Mouse (Mus musculus) hindbrain, embryonic 11.5 days (tissue): ENCODE results near the gene Exoc3l4. TPM values are rescaled to one million over a fixed set of nuclear protein-coding genes. Genes with fewer than 3 reads are reported as not detected.

Experiments used
- ATAC-seq: fragments of 200-750 bp; cut with Nextera tagmentation; 2 replicates; pipeline ENCODE4 v1.8.0; 2017; ENCODE audit warnings: mild to moderate bottlenecking, moderate TSS enrichment, moderate library complexity; ENCODE audit not compliant: low FRiP score
- DNase-seq: peaks from one replicate; pipeline ENCODE4 v3.0.0-alpha.2; 2015; ENCODE audit warnings: low spot score
- H3K27ac ChIP-seq: fragments of 300-500 bp; sonication (generic); 2 replicates; pipeline ENCODE4 v1.5.1; 2014; ENCODE audit warnings: mild to moderate bottlenecking, low read depth, low read length
- H3K27me3 ChIP-seq: fragments of 300-500 bp; sonication (generic); 2 replicates; pipeline ENCODE4 v1.6.1; 2014; ENCODE audit warnings: mild to moderate bottlenecking, low read length, moderate library complexity, mixed read lengths; ENCODE audit not compliant: control insufficient read depth, insufficient read depth
- H3K36me3 ChIP-seq: fragments of 300-500 bp; sonication (generic); 2 replicates; pipeline ENCODE4 v1.6.1; 2014; ENCODE audit warnings: mild to moderate bottlenecking, low read length, moderate library complexity, mixed read lengths; ENCODE audit not compliant: control insufficient read depth, insufficient read depth
- H3K4me1 ChIP-seq: fragments of 300-500 bp; sonication (generic); replicated peaks from 2 replicates; pipeline ENCODE4 v1.6.1; 2014; ENCODE audit warnings: low read length, mixed read lengths; ENCODE audit not compliant: control insufficient read depth, insufficient read depth
- H3K4me2 ChIP-seq: fragments of 300-500 bp; sonication (generic); replicated peaks from 2 replicates; pipeline ENCODE4 v1.6.1; 2014; ENCODE audit warnings: mild to moderate bottlenecking, low read depth, low read length
- H3K4me3 ChIP-seq: fragments of 300-500 bp; sonication (generic); 2 replicates; pipeline ENCODE4 v1.5.1; 2014; ENCODE audit warnings: low read depth, low read length
- H3K9ac ChIP-seq: fragments of 300-500 bp; sonication (generic); 2 replicates; pipeline ENCODE4 v1.6.1; 2014; ENCODE audit warnings: low read depth, low read length
- H3K9me3 ChIP-seq: fragments of 300-500 bp; sonication (generic); 2 replicates; pipeline ENCODE4 v1.6.1; 2016; ENCODE audit warnings: low read length; ENCODE audit not compliant: control insufficient read depth
- WGBS: fragments of 180-500 bp; shearing (Covaris S2); extraction: QIAGEN DNeasy Blood & Tissue Kit; methylation state at CpG from one replicate; pipeline ENCODE4 v1.1.7; 2014; 5-methylcytosine and 5-hydroxymethylcytosine counted together
- polyA plus RNA-seq: library from polyadenylated mRNA; unstranded; fragments of >200 nt; fragmentation: Nextera tagmentation; extraction: Ambion mirVana; gene quantifications from 2 replicates; pipeline ENCODE4 v1.2.1, GENCODE M21; 2014

The Exoc3l4 gene
- polyA plus RNA-seq, 1 experiment from 2014 or later = 3.8 TPM

- ATAC-seq = no peak
- Histone ChIP-seq H3K4me2 (no peak overlapping the region), H3K36me3 (no peaks in the 10 kb centered on the region), H3K27ac (no peak overlapping the region), H3K4me3 (no peak overlapping the region), H3K9me3 (no peaks in the 10 kb centered on the region), H3K9ac (no peak overlapping the region), H3K4me1 (no peaks in the 10 kb centered on the region; the same call in 1 of the 2 replicates), H3K27me3 (peaks cover 40% of the 10 kb centered on the region)
- no peak for DNase-seq
- WGBS = 79% methylated on average over 5 of the region's 5 CpGs
Measured at GRCm38 (mm10) chr12:111419918-111420317, 3.1 kb downstream of the Exoc3l4 start.

GRCm38 (mm10) chr12:111420946-111421709 is 4.3 kb downstream of the Exoc3l4 start:
- Histone ChIP-seq H3K4me2 (no peak overlapping the region), H3K36me3 (no peaks in the 10 kb centered on the region), H3K4me1 (no peaks in the 10 kb centered on the region; the same call in 1 of the 2 replicates), H3K27me3 (peaks cover 50% of the 10 kb centered on the region), H3K27ac (no peak overlapping the region), H3K9me3 (no peaks in the 10 kb centered on the region), H3K4me3 (no peak overlapping the region), H3K9ac (no peak overlapping the region)
- ATAC-seq = no peak
- 58% methylated on average over 7 of the region's 7 CpGs for WGBS
- DNase-seq = no peak

- H3K27ac ChIP-seq = no peak overlapping the region
Measured at GRCm38 (mm10) chr12:111422852-111423251, 6.0 kb downstream of the Exoc3l4 start.

GRCm38 (mm10) chr12:111423570-111424129 is 6.8 kb downstream of the Exoc3l4 start:
- ATAC-seq (no peak), DNase-seq (peak; percentile 40)
- Histone ChIP-seq H3K27me3 (peaks cover 67% of the 10 kb centered on the region), H3K4me1 (no peaks in the 10 kb centered on the region), H3K4me3 (peak overlapping the region; percentile 10; the same call in 1 of the 2 replicates), H3K9ac (no peak overlapping the region; the same call in 1 of the 2 replicates), H3K9me3 (no peaks in the 10 kb centered on the region), H3K36me3 (no peaks in the 10 kb centered on the region), H3K27ac (no peak overlapping the region), H3K4me2 (peak overlapping the region; percentile 34; the same call in 1 of the 2 replicates)
- WGBS = 4% methylated on average over 43 of the region's 43 CpGs

More at GRCm38 (mm10) chr12:111422852-111423251, 6.0 kb downstream of the Exoc3l4 start:
- DNase-seq = no peak
- H3K4me3 ChIP-seq = no peak overlapping the region
- no peaks in the 10 kb centered on the region for H3K4me1 ChIP-seq
- H3K4me2 ChIP-seq = no peak overlapping the region
- 43% methylated on average over 5 of the region's 5 CpGs for WGBS
- no peak overlapping the region for H3K9ac ChIP-seq
- H3K27me3 ChIP-seq = peaks cover 59% of the 10 kb centered on the region
- no peaks in the 10 kb centered on the region for H3K9me3 ChIP-seq
- H3K36me3 ChIP-seq = no peaks in the 10 kb centered on the region
- no peak for ATAC-seq

- ATAC-seq (no peak), DNase-seq (no peak)
- Histone ChIP-seq H3K4me1 (no peaks in the 10 kb centered on the region; the same call in 1 of the 2 replicates), H3K4me2 (no peak overlapping the region), H3K27ac (no peak overlapping the region), H3K9me3 (no peaks in the 10 kb centered on the region), H3K27me3 (peaks cover 74% of the 10 kb centered on the region), H3K9ac (no peak overlapping the region), H3K4me3 (no peak overlapping the region), H3K36me3 (no peaks in the 10 kb centered on the region)
- WGBS = 20% methylated on average over 9 of the region's 9 CpGs
Measured at GRCm38 (mm10) chr12:111424547-111424946, 7.7 kb downstream of the Exoc3l4 start.

GRCm38 (mm10) chr12:111425258-111425657 is 8.4 kb downstream of the Exoc3l4 start:
- WGBS = 3% methylated on average over 15 of the region's 15 CpGs
- H3K9me3 ChIP-seq = no peaks in the 10 kb centered on the region
- peak; percentile 92 for DNase-seq
- no peaks in the 10 kb centered on the region for H3K36me3 ChIP-seq
- ATAC-seq = peak; percentile 21; the same call in 1 of the 2 replicates
- H3K4me1 ChIP-seq = peaks cover under 1% of the 10 kb centered on the region; the same call in 1 of the 2 replicates
- no peak overlapping the region for H3K4me3 ChIP-seq
- peaks cover 81% of the 10 kb centered on the region for H3K27me3 ChIP-seq
- no peak overlapping the region for H3K9ac ChIP-seq
- H3K4me2 ChIP-seq = no peak overlapping the region
- no peak overlapping the region for H3K27ac ChIP-seq

GRCm38 (mm10) chr12:111425789-111426460 is 9.1 kb downstream of the Exoc3l4 start:
- peaks cover 87% of the 10 kb centered on the region for H3K27me3 ChIP-seq
- DNase-seq = peak; percentile 94
- peaks cover 5% of the 10 kb centered on the region; the same call in 1 of the 2 replicates for H3K4me1 ChIP-seq
- H3K27ac ChIP-seq = no peak overlapping the region
- no peaks in the 10 kb centered on the region for H3K9me3 ChIP-seq
- no peak overlapping the region for H3K4me2 ChIP-seq
- no peaks in the 10 kb centered on the region for H3K36me3 ChIP-seq
- no peak overlapping the region for H3K9ac ChIP-seq
- ATAC-seq = peak; percentile 47; the same call in 1 of the 2 replicates
- WGBS = 19% methylated on average over 29 of the region's 29 CpGs
- no peak overlapping the region for H3K4me3 ChIP-seq

- no peak overlapping the region for H3K4me2 ChIP-seq
- no peak overlapping the region for H3K4me3 ChIP-seq
- peaks cover 5% of the 10 kb centered on the region; the same call in 1 of the 2 replicates for H3K4me1 ChIP-seq
- H3K9ac ChIP-seq = no peak overlapping the region
- H3K9me3 ChIP-seq = no peaks in the 10 kb centered on the region
- ATAC-seq (no peak), DNase-seq (no peak)
- no peaks in the 10 kb centered on the region for H3K36me3 ChIP-seq
- peaks cover 86% of the 10 kb centered on the region for H3K27me3 ChIP-seq
- H3K27ac ChIP-seq = no peak overlapping the region
- 46% methylated on average over 12 of the region's 12 CpGs for WGBS
Measured at GRCm38 (mm10) chr12:111427438-111428113, 10.8 kb downstream of the Exoc3l4 start.
